31 mouse cellular contexts compared by ENCODE assay signal in the genomic region with DNA sequence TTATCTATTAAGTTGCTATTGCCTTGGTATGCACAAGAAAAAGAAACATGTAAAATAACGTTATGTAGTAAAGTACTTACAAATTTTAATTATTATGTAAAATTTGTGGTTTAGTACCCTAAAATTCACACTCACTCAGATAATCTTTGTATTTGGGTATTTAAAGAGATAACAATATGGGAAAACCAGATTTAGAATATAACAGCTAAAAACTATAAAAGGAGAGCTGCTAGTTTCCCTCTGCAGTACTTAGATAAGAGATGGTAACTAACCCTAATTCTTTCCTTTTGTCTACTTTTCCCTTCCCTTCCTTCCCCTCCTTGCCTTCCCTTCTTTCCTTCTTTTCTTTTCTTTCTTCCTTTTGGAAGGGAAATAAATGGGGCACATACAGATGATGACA.
"Had no signal": no experiment of that assay in that cellular context is flagged by ENCODE, and none has a peak within 500 bp of the region (broad histone marks: within the 10 kb centered on the region; RNA-seq: fewer than 3 reads in every experiment).

No protein-coding gene starts in this region.

- H3K9ac ChIP-seq: heart, embryonic 12.5 days; heart, embryonic 13.5 days; heart, embryonic 15.5 days; hindbrain, embryonic 12.5 days; hindbrain, embryonic 13.5 days; hindbrain, embryonic 14.5 days; hindbrain, embryonic 15.5 days; intestine, embryonic 15.5 days; kidney, embryonic 15.5 days had no signal

- DNase-seq: heart, postnatal 10 days; heart, postnatal 14 days; heart, postnatal 36 days; heart, postnatal 4 days; kidney, adult 11 months; kidney, adult 18-20 months; kidney, adult 2 months; kidney, adult 8-10 months; kidney, adult 9 months; kidney, postnatal 10 days; kidney, postnatal 14 days; kidney, postnatal 25 days; kidney, postnatal 36 days; kidney, postnatal 4 days; layer of hippocampus, adult 9-11 months; layer of hippocampus, postnatal 36 days had no signal

- H3K9me3 ChIP-seq: heart, embryonic 10.5 days; heart, embryonic 12.5 days; heart, embryonic 13.5 days; heart, embryonic 15.5 days; hindbrain, embryonic 10.5 days; hindbrain, embryonic 12.5 days; hindbrain, embryonic 13.5 days; hindbrain, embryonic 15.5 days; intestine, embryonic 15.5 days; kidney, embryonic 15.5 days had no signal

- H3K27me3 ChIP-seq: heart, embryonic 12.5 days; heart, embryonic 13.5 days; heart, embryonic 15.5 days; hindbrain, embryonic 12.5 days; hindbrain, embryonic 13.5 days; hindbrain, embryonic 15.5 days; intestine, embryonic 15.5 days; kidney, embryonic 15.5 days had no signal

- H3K36me3 ChIP-seq: heart, embryonic 10.5 days; heart, embryonic 12.5 days; heart, embryonic 15.5 days; hindbrain, embryonic 12.5 days; hindbrain, embryonic 13.5 days; hindbrain, embryonic 15.5 days; intestine, embryonic 15.5 days had no signal

- H3K27ac ChIP-seq: heart, embryonic 10.5 days; heart, embryonic 13.5 days; heart, embryonic 15.5 days; hindbrain, embryonic 10.5 days; hindbrain, embryonic 12.5 days; hindbrain, embryonic 13.5 days; hindbrain, embryonic 14.5 days; hindbrain, embryonic 15.5 days; hindbrain, postnatal 0 days; intestine, embryonic 15.5 days; kidney, embryonic 15.5 days; kidney, postnatal 0 days; layer of hippocampus, adult 2 months; left cerebral cortex, adult 2 months had no signal

- H3K4me1 ChIP-seq: heart, embryonic 10.5 days; heart, embryonic 12.5 days; heart, embryonic 13.5 days; heart, embryonic 15.5 days; hindbrain, embryonic 10.5 days; hindbrain, embryonic 12.5 days; hindbrain, embryonic 13.5 days; hindbrain, embryonic 15.5 days; intestine, embryonic 15.5 days; kidney, embryonic 15.5 days had no signal

- H3K4me3 ChIP-seq: heart, embryonic 10.5 days; heart, embryonic 12.5 days; heart, embryonic 13.5 days; heart, embryonic 15.5 days; hindbrain, embryonic 10.5 days; hindbrain, embryonic 12.5 days; hindbrain, embryonic 13.5 days; hindbrain, embryonic 15.5 days; intestine, embryonic 15.5 days; kidney, embryonic 15.5 days; layer of hippocampus, adult 2 months; left cerebral cortex, adult 2 months had no signal
